Mouse (Mus musculus) myocyte (in vitro differentiated cells): Measurements from ENCODE around the gene Hyal6. TPM values are rescaled to one million over a fixed set of nuclear protein-coding genes. Genes with fewer than 3 reads are reported as not detected.

ENCODE experiments used
- H3K27me3 ChIP-seq: one replicate; pipeline ENCODE4 v1.6.1; 2011; ENCODE audit not compliant: control insufficient read depth, insufficient read depth, insufficient read length
- H3K36me3 ChIP-seq: one replicate; pipeline ENCODE4 v1.6.1; 2011; ENCODE audit not compliant: control insufficient read depth, insufficient read depth
- H3K4me2 ChIP-seq: one replicate; pipeline ENCODE4 v1.6.1; 2011; ENCODE audit warnings: low read depth, control low read depth
- H3K4me3 ChIP-seq: one replicate; pipeline ENCODE4 v1.5.1; 2011; ENCODE audit warnings: mild to moderate bottlenecking, control low read depth, moderate library complexity
- H3K79me2 ChIP-seq: one replicate; pipeline ENCODE4 v1.6.1; 2011; ENCODE audit not compliant: control insufficient read depth, insufficient read depth
- H3ac ChIP-seq: one replicate; pipeline ENCODE4 v1.6.1; 2011; ENCODE audit not compliant: control insufficient read depth, insufficient read length
- CEBPB ChIP-seq: IDR thresholded peaks from 2 replicates; pipeline ENCODE4 v1.6.1; 2011; ENCODE audit warnings: mild to moderate bottlenecking, moderate library complexity; ENCODE audit not compliant: poor library complexity, insufficient read depth, severe bottlenecking
- E2F4 ChIP-seq: IDR thresholded peaks from one replicate; pipeline ENCODE4 v1.6.1; 2011; ENCODE audit warnings: mild to moderate bottlenecking, control low read depth, moderate library complexity; ENCODE audit not compliant: insufficient read depth
- MAX ChIP-seq: IDR thresholded peaks from one replicate; pipeline ENCODE4 v1.6.1; 2011; ENCODE audit warnings: low read depth, mild to moderate bottlenecking, control low read depth
- MYOD1 ChIP-seq, 3 experiments: IDR thresholded peaks; one replicate each; pipeline ENCODE4 v1.6.1; 2011; ENCODE audit warnings: control low read depth in 2 of 3, low read depth in 2 of 3, mild to moderate bottlenecking in 2 of 3, moderate library complexity in 1 of 3; ENCODE audit not compliant: insufficient read length in 2 of 3, control insufficient read depth in 1 of 3
- MYOG ChIP-seq, 3 experiments: IDR thresholded peaks; one replicate each; pipeline ENCODE4 v1.6.1; 2011; ENCODE audit warnings: control low read depth in 2 of 3, low read depth in 2 of 3, mild to moderate bottlenecking in 2 of 3; ENCODE audit not compliant: insufficient read length in 2 of 3, control insufficient read depth in 1 of 3, insufficient read depth in 1 of 3
- POLR2A ChIP-seq: IDR thresholded peaks from one replicate; pipeline ENCODE4 v1.6.1; 2011; ENCODE audit warnings: low read depth, mild to moderate bottlenecking, control low read depth, moderate library complexity; ENCODE audit not compliant: insufficient read length
- POLR2AphosphoS2 ChIP-seq: IDR thresholded peaks from one replicate; pipeline ENCODE4 v1.6.1; 2011; ENCODE audit warnings: low read depth, control low read depth; ENCODE audit not compliant: insufficient read length
- REST ChIP-seq: IDR thresholded peaks from one replicate; pipeline ENCODE4 v1.6.1; 2011; ENCODE audit warnings: mild to moderate bottlenecking, control low read depth, moderate library complexity; ENCODE audit not compliant: insufficient read depth, insufficient read length
- SRF ChIP-seq: IDR thresholded peaks from one replicate; pipeline ENCODE4 v1.6.1; 2011; ENCODE audit warnings: low read depth; ENCODE audit not compliant: control insufficient read depth, insufficient read length
- TCF12 ChIP-seq: IDR thresholded peaks from one replicate; pipeline ENCODE4 v1.6.1; 2011; ENCODE audit warnings: mild to moderate bottlenecking, control low read depth; ENCODE audit not compliant: poor library complexity, insufficient read depth, severe bottlenecking
- TCF3 ChIP-seq: IDR thresholded peaks from one replicate; pipeline ENCODE4 v1.6.1; 2011; ENCODE audit warnings: low read depth, control low read depth; ENCODE audit not compliant: insufficient read length
- USF1 ChIP-seq: IDR thresholded peaks from one replicate; pipeline ENCODE4 v1.6.1; 2011; ENCODE audit warnings: low read depth, mild to moderate bottlenecking, control low read depth, moderate library complexity
- polyA plus RNA-seq: library from polyadenylated mRNA; unstranded; fragments of >200 nt; fragmentation: generic; extraction: Trizol; gene quantifications from one replicate; pipeline ENCODE4 v1.2.1, GENCODE M21; 2012; ENCODE audit warnings: missing spikeins

The Hyal6 gene
- polyA plus RNA-seq, 1 experiment, result 0.07 TPM

DNA sequence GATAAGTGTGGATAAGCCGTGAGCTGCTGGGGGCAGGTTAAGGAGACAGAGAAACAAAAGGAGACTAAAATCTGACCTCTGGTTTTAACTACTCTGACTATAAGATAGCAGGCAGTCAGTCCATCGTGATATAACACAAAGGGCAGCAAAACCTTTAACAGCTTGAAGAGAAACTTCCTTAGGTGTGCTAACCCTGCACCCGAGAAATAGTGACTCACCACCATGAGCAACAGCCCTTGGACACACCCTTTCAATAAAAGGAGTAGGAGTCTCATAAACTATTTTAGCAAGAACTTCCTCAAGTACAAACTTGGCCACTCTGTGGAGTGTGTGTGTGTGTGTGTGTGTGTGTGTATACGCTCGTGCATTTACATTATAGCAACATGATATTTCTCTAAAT lies 26.0 kb upstream of the Hyal6 start:
- Histone ChIP-seq H3ac (no peak overlapping the region), H3K79me2 (no peaks in the 10 kb centered on the region), H3K4me2 (no peak overlapping the region), H3K36me3 (no peaks in the 10 kb centered on the region), H3K27me3 (no peaks in the 10 kb centered on the region), H3K4me3 (no peak overlapping the region)
- TF ChIP-seq MAX, result no peak

DNA sequence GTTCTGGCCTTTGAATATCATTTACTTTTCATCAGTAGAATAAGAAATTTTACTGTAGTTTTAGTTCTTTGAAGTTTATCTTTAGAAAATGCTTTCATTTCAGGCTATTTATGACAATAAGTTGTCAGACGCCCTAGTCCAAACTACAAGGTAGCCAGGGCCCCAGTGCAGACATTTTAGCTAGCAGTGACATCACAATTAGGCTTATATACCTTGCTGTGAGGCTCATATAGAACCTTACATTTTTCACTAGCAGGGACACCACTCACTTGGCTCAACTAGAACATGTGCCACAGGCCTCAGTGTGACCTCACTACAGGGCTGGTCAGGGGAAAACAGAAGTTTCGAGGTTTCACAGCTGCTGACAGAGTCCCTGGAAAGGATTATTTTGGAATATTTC lies 25.5 kb upstream of the Hyal6 start:
- Histone ChIP-seq H3K27me3 (no peaks in the 10 kb centered on the region), H3ac (no peak overlapping the region), H3K4me3 (no peak overlapping the region), H3K4me2 (no peak overlapping the region), H3K36me3 (no peaks in the 10 kb centered on the region), H3K79me2 (no peaks in the 10 kb centered on the region)
- TF ChIP-seq TCF12 (no peak), TCF3 (no peak), SRF (no peak)

DNA sequence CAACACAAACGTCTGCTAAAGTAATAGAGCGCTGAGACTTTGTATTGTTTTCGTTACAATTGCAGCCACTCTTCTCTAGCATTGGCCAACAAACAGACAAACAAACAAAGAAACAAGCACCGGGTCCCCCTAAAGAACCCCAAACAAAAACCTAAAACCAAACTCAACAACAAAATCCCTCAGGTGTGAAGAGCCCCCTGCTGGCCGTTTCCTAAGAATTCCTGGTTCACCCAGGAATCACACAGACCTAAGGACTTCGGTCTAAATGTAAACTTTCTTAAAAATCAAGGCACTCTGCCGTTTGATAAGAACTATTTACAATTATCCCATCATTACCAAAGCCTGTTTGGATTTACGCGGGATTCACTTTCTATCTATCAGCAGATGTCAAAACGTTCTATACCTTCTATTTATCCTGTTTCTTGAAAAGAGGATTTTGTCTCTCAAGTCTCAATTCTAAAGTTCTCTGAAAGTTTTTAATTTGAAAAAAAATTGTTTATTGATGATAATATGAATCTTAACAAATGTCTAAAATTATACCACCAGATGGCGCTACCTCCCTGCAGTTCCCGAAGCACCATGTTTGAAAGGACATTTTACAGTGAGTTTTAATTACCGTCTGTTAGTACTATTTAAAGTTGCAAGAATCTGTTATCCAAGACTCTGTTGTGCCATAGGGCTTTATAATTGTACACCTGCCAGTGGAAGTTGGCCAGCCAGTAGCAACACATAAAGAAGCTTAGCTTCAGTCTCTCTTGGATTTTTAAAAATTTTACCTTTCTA lies 11.5 kb upstream of the Hyal6 start:
- no peaks in the 10 kb centered on the region for H3K27me3 ChIP-seq
- peak overlapping the region; percentile 51 for H3K4me2 ChIP-seq
- no peak overlapping the region for H3K4me3 ChIP-seq
- no peaks in the 10 kb centered on the region for H3K36me3 ChIP-seq
- no peak overlapping the region for H3ac ChIP-seq
- TF ChIP-seq REST, result no peak
- no peak for TF ChIP-seq POLR2A
- no peak for TF ChIP-seq MYOD1 (IDR thresholded peaks at IDR 0.05; ENCODE audit: control insufficient read depth in 1 of 3, insufficient read length in 2 of 3, low read depth in 2 of 3)
- no peak for TF ChIP-seq MYOG (IDR thresholded peaks at IDR 0.05; ENCODE audit: control insufficient read depth in 1 of 3, insufficient read depth in 1 of 3, insufficient read length in 2 of 3, low read depth in 2 of 3)
- TF ChIP-seq TCF12, result no peak
- no peak for TF ChIP-seq USF1
- no peak for TF ChIP-seq CEBPB
- no peak for TF ChIP-seq E2F4
- TF ChIP-seq POLR2AphosphoS2, result no peak
- no peak for TF ChIP-seq MAX
- TF ChIP-seq TCF3, result no peak
- H3K79me2 ChIP-seq, result no peaks in the 10 kb centered on the region

DNA sequence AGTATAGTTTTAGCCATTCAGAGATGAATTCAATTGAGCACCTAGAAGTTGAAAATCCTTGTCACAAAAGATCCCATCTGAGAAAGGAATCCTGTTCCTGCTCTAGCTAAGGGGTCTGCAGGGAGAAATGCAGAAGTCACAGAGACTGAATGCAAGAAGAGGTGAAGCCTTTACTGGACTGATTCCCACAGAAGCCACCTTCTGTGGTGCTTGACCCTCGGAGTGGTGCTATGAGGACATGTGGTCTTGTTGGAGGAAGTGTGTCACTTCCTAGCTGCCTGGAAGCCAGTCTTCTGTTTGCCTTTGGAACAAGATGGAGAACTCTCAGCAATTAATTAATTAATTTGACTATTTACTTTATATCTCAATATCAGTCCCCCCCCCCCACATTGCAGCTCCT lies 4.9 kb upstream of the Hyal6 start:
- Histone ChIP-seq H3K4me2 (no peak overlapping the region), H3K79me2 (no peaks in the 10 kb centered on the region), H3K4me3 (no peak overlapping the region), H3K27me3 (peaks cover 3% of the 10 kb centered on the region), H3ac (no peak overlapping the region), H3K36me3 (no peaks in the 10 kb centered on the region)
- TF ChIP-seq E2F4, result no peak
- TF ChIP-seq CEBPB, result no peak
- TF ChIP-seq TCF3, result no peak
- TF ChIP-seq MYOD1 (IDR thresholded peaks at IDR 0.05; ENCODE audit: control insufficient read depth in 1 of 3, insufficient read length in 2 of 3, low read depth in 2 of 3), result no peak
- TF ChIP-seq MAX, result no peak
- no peak for TF ChIP-seq USF1
- TF ChIP-seq TCF12, result no peak
- no peak for TF ChIP-seq POLR2A
- TF ChIP-seq SRF, result no peak
- TF ChIP-seq MYOG (IDR thresholded peaks at IDR 0.05; ENCODE audit: control insufficient read depth in 1 of 3, insufficient read depth in 1 of 3, insufficient read length in 2 of 3, low read depth in 2 of 3), result no peak

GRCm38 (mm10) chr6:24734565-24734964 lies 1.5 kb downstream of the Hyal6 start:
- H3ac ChIP-seq, result no peak overlapping the region
- TF ChIP-seq E2F4 (no peak), CEBPB (peak; percentile 93)

GRCm38 (mm10) chr6:24748029-24748428 lies 15.0 kb downstream of the Hyal6 start, which contains the start of gene Hyal4:
Gene Hyal4, plus strand, starts transcription at chr6:24748329.
- no peak for TF ChIP-seq USF1
- no peak for TF ChIP-seq TCF3
- no peak for TF ChIP-seq MYOD1 (IDR thresholded peaks at IDR 0.05; ENCODE audit: control insufficient read depth in 1 of 3, insufficient read length in 2 of 3, low read depth in 2 of 3)
- no peak for TF ChIP-seq POLR2A
- TF ChIP-seq SRF, result no peak
- no peak for TF ChIP-seq POLR2AphosphoS2
- TF ChIP-seq TCF12, result no peak
- TF ChIP-seq E2F4, result no peak
- no peak for TF ChIP-seq MAX
- TF ChIP-seq MYOG (IDR thresholded peaks at IDR 0.05; ENCODE audit: control insufficient read depth in 1 of 3, insufficient read depth in 1 of 3, insufficient read length in 2 of 3, low read depth in 2 of 3), result no peak
- no peak for TF ChIP-seq REST
- TF ChIP-seq CEBPB, result no peak
- Histone ChIP-seq H3ac (no peak within 1 kb of the TSS), H3K27me3 (no peaks in the 10 kb centered on the region), H3K36me3 (no peaks in the 10 kb centered on the region), H3K4me2 (no peak within 1 kb of the TSS), H3K4me3 (no peak within 1 kb of the TSS), H3K79me2 (no peaks in the 10 kb centered on the region)

More at GRCm38 (mm10) chr6:24734565-24734964, 1.5 kb downstream of the Hyal6 start:
- Histone ChIP-seq H3K79me2 (no peaks in the 10 kb centered on the region), H3K27me3 (no peaks in the 10 kb centered on the region), H3K4me2 (peak overlapping the region; percentile 46), H3K36me3 (no peaks in the 10 kb centered on the region), H3K4me3 (no peak overlapping the region)
